Mouse (Mus musculus) right cerebral cortex, postnatal 4 days (tissue): ENCODE measurements around the gene Prr19.

Experiments
- DNase-seq: peaks from one replicate; pipeline ENCODE4 v3.0.0-alpha.2; 2022

Gene Prr19

GRCm38 (mm10) chr7:25275555-25276298 is 25.5 kb upstream of the Prr19 start:
- DNase-seq: no peak

DNA sequence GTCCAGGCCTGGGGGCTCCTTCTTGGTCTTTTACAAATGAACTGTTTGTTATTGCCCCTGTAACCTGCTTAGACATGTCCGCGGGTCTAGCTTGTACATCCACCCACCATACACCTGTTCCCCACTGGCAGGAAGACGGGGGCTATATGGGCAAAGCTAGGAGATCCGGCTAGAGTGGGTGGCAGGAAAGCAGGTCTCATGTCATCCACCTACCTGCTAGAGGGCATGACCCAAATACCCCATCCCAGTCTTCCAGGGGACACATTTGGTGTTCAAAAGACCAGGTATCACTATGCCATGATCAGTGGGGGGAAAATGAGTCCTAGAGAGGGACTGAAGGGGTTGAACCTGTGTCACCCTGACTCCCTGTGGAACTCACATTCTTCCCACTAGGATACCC is 23.8 kb upstream of the Prr19 start:
- no peak for DNase-seq

DNA sequence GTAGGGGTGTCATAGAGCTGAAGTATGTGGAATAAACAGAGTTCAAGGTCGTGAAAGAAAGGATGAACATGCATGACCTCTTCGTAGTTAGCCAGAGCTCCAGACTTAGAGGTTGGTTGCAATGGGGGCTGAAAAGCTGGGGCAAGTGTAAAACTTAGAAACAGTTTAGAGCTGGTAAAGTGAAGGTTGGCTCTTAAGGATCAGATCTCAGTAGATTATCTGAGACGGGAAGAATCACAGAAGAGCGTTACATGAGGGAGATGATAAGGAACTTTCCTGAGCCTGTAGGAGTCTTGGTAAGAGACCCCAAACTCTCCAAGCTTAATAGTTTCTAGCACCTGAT is 23.2 kb upstream of the Prr19 start:
- DNase-seq: no peak

DNA sequence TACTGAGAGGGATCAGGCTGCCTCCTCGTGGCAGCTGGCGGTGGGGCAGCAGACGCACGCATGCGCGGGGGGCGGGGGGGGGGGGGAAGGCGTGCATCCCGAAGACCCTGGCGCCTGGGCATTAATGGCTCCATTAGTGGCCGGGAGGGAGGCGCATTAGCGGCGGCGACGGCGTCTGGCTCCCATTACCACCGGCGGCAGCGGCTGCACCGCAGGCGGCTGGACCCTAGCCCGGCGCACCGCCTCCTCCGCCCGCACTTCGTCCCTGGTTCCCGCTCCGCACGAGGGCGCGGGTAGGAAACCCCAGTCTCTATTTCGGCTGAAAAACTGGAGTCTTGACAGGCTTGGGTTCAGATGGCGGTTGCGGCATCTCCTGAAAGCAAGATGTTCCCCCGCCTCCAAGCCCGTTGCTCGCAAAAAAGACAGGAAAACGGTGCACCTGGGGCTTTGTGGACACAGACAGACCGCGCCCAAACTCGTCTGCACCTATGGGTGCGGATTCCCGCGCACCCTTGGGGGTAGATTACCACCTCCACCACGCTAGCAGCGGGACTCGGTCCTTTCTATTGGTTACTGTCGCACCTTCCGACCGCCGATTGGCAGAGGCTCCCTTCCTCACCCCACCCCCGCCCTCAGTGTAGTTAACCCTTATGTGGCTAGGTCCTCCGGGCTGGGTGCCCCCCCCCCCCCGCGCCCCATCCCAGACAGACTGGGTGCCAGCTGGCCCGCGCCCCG is 22.7 kb upstream of the Prr19 start:
- peak; percentile 83 for DNase-seq

GRCm38 (mm10) chr7:25279076-25279860 is 21.9 kb upstream of the Prr19 start:
- DNase-seq: peak; percentile 95

- DNase-seq: peak; percentile 63
Observed at GRCm38 (mm10) chr7:25279861-25280791, 21.1 kb upstream of the Prr19 start.

- DNase-seq: no peak
Observed at GRCm38 (mm10) chr7:25281166-25281733, 20.0 kb upstream of the Prr19 start.

DNA sequence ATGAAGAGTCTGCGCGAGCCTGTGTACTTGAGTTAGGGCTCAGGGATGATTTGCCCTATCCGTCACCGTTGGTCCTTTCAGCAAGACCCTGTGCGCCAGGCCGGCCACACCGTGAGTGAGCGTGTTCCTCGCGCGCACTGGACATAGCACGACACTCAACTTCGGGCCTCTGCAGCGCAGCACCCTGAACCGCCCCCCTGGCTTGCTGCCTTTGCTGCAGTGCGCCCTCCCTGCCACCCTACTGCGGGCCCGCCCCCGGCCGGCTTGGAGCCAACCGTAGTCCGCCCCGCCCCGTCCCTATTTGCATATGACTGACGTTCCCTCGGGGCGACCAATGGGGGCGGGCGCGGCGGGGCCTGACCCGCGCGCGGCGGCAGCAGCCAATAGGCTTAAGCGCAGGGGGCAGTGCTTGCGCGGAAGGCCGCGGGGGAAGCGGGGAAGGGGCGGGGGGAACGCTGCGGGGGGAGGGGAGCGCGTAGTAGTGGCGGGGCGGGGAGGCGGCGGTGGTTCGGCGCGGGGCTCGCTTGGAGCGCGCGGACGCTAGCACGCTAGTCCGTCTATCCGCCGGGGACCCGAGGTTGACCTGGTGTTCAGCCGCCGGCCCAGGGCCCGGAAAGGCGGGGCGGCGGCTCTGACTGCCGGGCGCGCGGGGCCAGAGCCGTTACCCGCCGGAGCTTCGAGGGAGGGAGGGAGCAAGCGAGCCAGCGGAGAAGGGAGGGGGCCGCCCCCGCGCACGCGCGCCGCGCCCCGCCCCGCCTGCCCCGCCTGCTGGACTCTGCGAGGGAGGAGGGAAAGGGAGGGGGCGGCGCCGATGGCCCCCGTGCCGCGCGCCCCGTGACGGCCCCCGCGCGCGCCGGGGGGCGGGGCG is 19.2 kb upstream of the Prr19 start:
- DNase-seq: peak; percentile 99

DNA sequence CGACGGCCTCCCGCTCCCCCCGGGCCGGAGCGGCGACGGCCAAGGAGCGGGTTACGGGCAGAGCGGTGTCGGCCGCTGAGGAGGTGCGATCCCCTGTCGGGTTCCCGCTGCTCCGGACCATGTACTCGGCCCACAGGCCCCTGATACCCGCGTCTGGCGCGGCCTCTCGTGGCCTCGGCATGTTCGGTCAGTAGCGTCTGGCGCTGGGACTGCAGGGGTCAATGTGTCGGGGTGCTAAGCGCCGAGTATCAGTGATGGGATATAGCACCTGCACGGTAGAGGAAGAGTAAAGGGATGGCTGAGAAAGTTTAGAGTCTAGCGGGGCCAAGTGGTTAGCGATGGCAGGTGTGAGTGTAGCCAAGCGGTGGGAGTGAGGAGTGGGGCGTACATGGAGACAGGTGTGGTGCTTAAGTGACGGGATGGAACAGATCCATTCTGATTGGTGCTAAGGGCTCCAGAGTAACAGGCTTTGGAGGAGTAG is 18.4 kb upstream of the Prr19 start:
- DNase-seq: no peak

DNA sequence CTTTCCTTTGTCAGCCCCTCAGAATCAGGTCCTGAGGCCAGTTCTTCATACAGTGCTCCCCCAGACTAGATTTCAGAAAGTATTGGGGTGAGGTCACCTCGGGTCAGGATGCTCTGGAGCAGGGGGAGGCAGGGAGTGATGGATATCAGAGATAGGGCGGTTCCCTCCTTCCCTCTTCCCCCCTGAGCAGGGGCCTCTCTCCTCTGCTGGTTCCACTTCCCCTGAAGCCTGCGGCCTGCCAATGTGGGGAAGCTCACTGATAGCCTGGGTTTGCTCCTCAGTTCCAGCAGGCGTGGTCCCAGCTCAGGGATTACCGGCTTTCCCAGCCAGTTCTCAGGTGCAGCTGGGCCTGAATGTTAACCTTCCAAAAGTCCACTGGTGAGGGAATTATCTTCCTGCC is 17.6 kb upstream of the Prr19 start:
- no peak for DNase-seq

DNA sequence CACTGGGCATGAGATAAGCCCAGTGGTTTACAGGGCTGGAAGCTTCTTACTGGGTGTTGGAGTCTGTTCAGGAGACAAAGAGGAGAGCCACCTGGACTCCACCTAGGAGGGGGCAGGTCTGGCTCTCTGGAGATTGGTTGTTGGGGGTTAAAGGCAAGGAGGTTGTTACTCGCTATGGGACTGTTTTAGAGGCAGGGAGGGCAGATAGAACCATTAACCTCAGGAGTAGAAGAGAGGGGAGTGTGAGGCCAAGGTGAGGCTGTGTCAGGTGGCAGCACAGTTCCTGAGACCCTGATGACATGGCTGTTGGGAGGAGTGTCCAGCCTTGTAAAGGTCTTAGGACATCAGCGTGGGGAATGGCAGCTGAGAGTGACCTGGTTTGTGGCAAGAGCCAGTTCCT is 17.0 kb upstream of the Prr19 start:
- no peak for DNase-seq

GRCm38 (mm10) chr7:25284766-25285165 is 16.4 kb upstream of the Prr19 start:
- DNase-seq: peak; percentile 65

GRCm38 (mm10) chr7:25285511-25286238 is 15.5 kb upstream of the Prr19 start:
- no peak for DNase-seq

DNA sequence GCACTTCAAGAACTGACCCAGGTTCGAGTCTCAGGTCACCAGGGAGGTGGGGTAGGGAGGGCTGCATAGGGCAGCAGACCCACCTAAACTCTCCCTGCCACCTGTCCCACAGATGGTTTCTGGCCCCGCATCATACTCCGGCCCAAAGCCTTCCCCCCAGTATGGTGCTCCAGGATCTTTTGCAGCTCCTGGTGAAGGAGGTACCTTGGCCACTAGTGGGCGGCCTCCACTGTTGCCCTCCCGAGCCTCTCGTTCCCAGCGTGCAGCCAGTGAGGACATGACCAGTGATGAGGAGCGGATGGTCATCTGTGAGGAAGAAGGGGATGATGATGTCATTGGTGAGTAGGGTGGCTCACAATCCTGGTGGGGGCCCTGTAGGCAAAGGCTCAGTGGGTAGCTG is 14.2 kb upstream of the Prr19 start:
- no peak for DNase-seq

DNA sequence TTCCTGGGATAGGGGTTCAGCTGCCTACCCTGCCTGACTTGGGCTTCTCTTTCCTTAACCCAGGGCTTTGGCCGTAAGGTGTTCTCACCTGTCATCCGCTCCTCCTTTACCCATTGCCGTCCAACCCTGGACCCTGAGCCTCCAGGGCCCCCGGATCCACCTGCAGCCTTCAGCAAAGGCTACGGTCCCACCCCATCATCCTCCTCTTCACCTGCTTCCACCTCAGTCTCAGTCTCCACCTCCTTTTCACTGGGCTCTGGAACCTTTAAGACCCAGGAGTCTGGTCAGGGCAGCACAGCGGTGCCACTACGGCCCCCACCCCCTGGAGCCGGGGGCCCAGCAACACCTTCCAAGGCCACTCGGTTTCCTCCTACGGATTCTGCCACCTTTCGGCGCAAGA is 13.2 kb upstream of the Prr19 start:
- DNase-seq: no peak

GRCm38 (mm10) chr7:25288721-25289120 is 12.5 kb upstream of the Prr19 start:
- no peak for DNase-seq

- no peak for DNase-seq
Observed at GRCm38 (mm10) chr7:25289925-25290324, 11.3 kb upstream of the Prr19 start.

DNA sequence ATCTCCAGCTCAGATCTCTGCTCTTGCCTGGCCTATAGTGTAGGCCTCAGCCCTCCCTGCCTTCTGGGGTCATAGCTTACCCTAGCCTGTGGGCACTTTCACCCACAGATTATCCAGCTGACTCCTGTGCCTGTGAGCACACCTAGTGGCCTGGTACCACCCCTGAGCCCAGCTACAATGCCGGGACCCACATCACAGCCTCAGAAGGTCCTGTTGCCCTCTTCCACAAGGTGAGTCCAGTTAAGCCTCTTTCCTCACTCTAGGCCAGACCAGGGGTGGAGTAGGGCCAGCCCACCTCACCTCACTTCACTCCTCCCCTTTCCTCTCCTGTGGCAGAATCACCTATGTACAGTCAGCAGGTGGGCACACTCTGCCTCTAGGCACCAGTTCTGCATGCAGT is 10.7 kb upstream of the Prr19 start:
- no peak for DNase-seq

GRCm38 (mm10) chr7:25290911-25291310 is 10.3 kb upstream of the Prr19 start:
- DNase-seq: peak; percentile 59

DNA sequence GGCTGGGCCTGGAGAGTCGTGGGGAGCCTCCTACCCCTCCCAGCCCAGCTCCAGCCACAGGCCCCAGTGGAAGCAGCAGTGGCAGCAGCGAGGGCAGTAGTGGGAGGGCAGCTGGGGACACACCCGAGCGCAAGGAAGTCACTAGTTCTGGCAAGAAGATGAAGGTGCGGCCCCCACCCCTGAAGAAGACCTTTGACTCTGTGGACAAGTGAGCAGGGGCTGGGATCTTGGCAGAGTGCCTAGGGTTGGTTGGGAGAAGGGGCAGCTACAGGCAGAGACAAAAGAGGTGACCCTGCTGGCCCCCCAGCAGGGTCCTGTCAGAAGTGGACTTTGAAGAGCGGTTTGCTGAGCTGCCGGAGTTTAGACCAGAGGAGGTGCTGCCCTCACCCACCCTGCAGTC is 9.1 kb upstream of the Prr19 start:
- DNase-seq: no peak
